Mouse (Mus musculus) kidney, embryonic 16.5 days (tissue): Measurements from ENCODE around the gene Cox19. TPM values are rescaled to one million over a fixed set of nuclear protein-coding genes. Genes with fewer than 3 reads are reported as not detected.

Experiments
- ATAC-seq: fragments of 200-750 bp; cut with Nextera tagmentation; 2 replicates; pipeline ENCODE4 v1.8.0; 2017; ENCODE audit warnings: moderate TSS enrichment; ENCODE audit not compliant: low FRiP score, low TSS enrichment
- H3K27ac ChIP-seq: fragments of 300-500 bp; sonication (generic); 2 replicates; pipeline ENCODE4 v1.5.1; 2014; ENCODE audit warnings: low read length
- H3K27me3 ChIP-seq: fragments of 300-500 bp; sonication (generic); 2 replicates; pipeline ENCODE4 v1.6.1; 2014; ENCODE audit warnings: low read length, control low read depth, mixed read lengths; ENCODE audit not compliant: insufficient read depth
- H3K36me3 ChIP-seq: fragments of 300-500 bp; sonication (generic); 2 replicates; pipeline ENCODE4 v1.6.1; 2014; ENCODE audit warnings: low read length, control low read depth, mixed read lengths; ENCODE audit not compliant: insufficient read depth
- H3K4me1 ChIP-seq: fragments of 300-500 bp; sonication (generic); 2 replicates; pipeline ENCODE4 v1.6.1; 2014; ENCODE audit warnings: low read length, control low read depth, mixed read lengths; ENCODE audit not compliant: insufficient read depth
- H3K4me2 ChIP-seq: fragments of 300-500 bp; sonication (generic); replicated peaks from 2 replicates; pipeline ENCODE4 v1.6.1; 2014; ENCODE audit warnings: low read depth, low read length
- H3K4me3 ChIP-seq: fragments of 300-500 bp; sonication (generic); 2 replicates; pipeline ENCODE4 v1.5.1; 2014; ENCODE audit warnings: mild to moderate bottlenecking, low read length
- H3K9ac ChIP-seq: fragments of 300-500 bp; sonication (generic); replicated peaks from 2 replicates; pipeline ENCODE4 v1.6.1; 2014; ENCODE audit warnings: low read length
- H3K9me3 ChIP-seq: fragments of 300-500 bp; sonication (generic); 2 replicates; pipeline ENCODE4 v1.6.1; 2016; ENCODE audit warnings: low read length, control low read depth
- WGBS: fragments of 180-500 bp; shearing (Covaris S2); extraction: QIAGEN DNeasy Blood & Tissue Kit; methylation state at CpG from one replicate; pipeline ENCODE4 v1.1.7; 2014; 5-methylcytosine and 5-hydroxymethylcytosine counted together
- polyA plus RNA-seq: library from polyadenylated mRNA; unstranded; fragments of >200 nt; fragmentation: Nextera tagmentation; extraction: Ambion mirVana; gene quantifications from 2 replicates; pipeline ENCODE4 v1.2.1, GENCODE M21; 2015

The Cox19 gene
- 99.3 and 104 TPM in 2 replicates for polyA plus RNA-seq

GRCm38 (mm10) chr5:139351134-139351533 is at the start of gene Cox19:
Gene Cox19, minus strand, starts transcription at chr5:139351418.
- 38% methylated on average over 5 of the region's 5 CpGs for WGBS
- Histone ChIP-seq H3K4me1 (peaks cover 4% of the 10 kb centered on the region; the same call in 1 of the 2 replicates), H3K27me3 (peaks cover 3% of the 10 kb centered on the region; the same call in 1 of the 2 replicates), H3K27ac (no peak within 1 kb of the TSS), H3K9ac (no peak within 1 kb of the TSS), H3K4me2 (no peak within 1 kb of the TSS), H3K36me3 (no peaks in the 10 kb centered on the region), H3K9me3 (no peaks in the 10 kb centered on the region), H3K4me3 (no peak within 1 kb of the TSS)
- no peak for ATAC-seq

- H3K4me2 ChIP-seq: no peak overlapping the region
- H3K36me3 ChIP-seq: no peaks in the 10 kb centered on the region
- H3K4me1 ChIP-seq: 0 out of 2 replicates have a peak, but pooled peaks cover 3% of the 10 kb centered on the region
- H3K9ac ChIP-seq: no peak overlapping the region
- no peaks in the 10 kb centered on the region for H3K9me3 ChIP-seq
- WGBS: 74% methylated on average over 14 of the region's 14 CpGs
- H3K27me3 ChIP-seq: no peaks in the 10 kb centered on the region
- H3K4me3 ChIP-seq: no peak overlapping the region
- H3K27ac ChIP-seq: no peak overlapping the region
- no peak for ATAC-seq
Observed at GRCm38 (mm10) chr5:139399991-139400390, 48.8 kb upstream of the Cox19 start.

DNA sequence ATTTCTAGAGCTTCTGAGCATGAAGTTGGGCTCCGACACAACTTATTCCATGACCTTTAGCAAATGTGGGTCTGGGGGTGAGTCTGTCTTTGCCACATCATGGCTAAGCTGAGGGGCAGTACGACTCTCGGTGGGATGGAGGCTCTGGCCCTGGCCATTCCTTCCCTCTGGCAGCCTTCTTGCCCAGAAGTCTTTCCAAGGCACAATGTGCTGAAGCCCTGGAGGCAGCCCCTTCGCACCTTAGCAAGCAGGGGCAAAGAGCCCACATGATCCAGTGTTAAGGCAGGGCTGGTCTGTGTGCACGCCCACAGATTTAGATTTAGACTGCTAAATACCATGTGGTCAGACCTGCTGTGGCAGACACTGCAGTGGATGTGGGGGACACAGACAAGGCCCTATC is 47.6 kb upstream of the Cox19 start:
- no peak overlapping the region for H3K9ac ChIP-seq
- no peak for ATAC-seq
- H3K36me3 ChIP-seq: no peaks in the 10 kb centered on the region
- H3K4me2 ChIP-seq: no peak overlapping the region
- H3K27me3 ChIP-seq: no peaks in the 10 kb centered on the region
- H3K4me3 ChIP-seq: no peak overlapping the region
- 0 out of 2 replicates have a peak, but pooled peaks cover 3% of the 10 kb centered on the region for H3K4me1 ChIP-seq
- no peak overlapping the region for H3K27ac ChIP-seq
- WGBS: 74% methylated on average over 5 of the region's 5 CpGs
- no peaks in the 10 kb centered on the region for H3K9me3 ChIP-seq

DNA sequence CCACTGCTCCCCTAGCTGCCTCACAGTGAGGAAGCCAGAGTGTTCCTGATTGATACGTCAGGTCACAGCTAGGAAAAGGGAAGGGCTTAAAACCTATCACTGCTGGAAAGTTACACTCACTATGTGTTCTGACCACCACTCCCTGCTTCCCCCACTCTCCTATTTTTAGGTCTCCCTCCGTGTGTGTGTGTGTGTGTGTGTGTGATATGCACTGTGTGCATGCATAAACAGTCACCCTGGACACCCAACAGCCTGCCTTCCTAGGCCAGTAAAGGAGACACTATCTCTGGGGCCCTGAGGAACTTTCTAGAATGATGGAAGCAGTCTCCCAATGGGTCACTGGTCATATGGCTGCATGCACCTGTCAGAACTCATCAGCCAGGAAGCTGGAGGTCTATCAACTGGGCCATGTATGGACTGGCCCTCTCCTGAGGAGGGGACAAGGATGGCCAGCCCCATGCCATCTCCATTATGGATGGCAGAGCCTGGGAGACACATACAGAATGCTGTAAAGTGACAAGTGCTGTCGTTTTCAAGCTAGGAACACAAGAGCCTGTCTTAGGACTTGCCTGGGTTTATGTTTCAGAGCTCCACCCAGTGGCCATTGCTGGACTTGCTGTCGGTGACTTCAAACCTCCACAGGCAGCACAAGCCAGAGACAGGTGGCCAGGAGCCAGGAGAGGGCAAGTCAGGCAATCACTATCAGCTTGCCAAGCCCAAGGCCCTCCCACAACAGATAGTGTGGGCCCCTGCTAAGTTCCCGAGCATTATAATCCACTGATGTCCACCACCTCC is 46.9 kb upstream of the Cox19 start:
- peaks cover under 1% of the 10 kb centered on the region; the same call in 1 of the 2 replicates for H3K36me3 ChIP-seq
- 0 out of 2 replicates have a peak, but pooled peaks cover 3% of the 10 kb centered on the region for H3K4me1 ChIP-seq
- no peak overlapping the region for H3K27ac ChIP-seq
- no peak overlapping the region for H3K4me3 ChIP-seq
- H3K9me3 ChIP-seq: no peaks in the 10 kb centered on the region
- H3K27me3 ChIP-seq: no peaks in the 10 kb centered on the region
- no peak overlapping the region for H3K9ac ChIP-seq
- no peak overlapping the region for H3K4me2 ChIP-seq
- peak; percentile 52 for ATAC-seq
- WGBS: 37% methylated on average over 5 of the region's 5 CpGs

GRCm38 (mm10) chr5:139397359-139397916 is 46.2 kb upstream of the Cox19 start:
- ATAC-seq: no peak
- H3K9me3 ChIP-seq: no peaks in the 10 kb centered on the region
- no peak overlapping the region for H3K4me2 ChIP-seq
- H3K4me1 ChIP-seq: 0 out of 2 replicates have a peak, but pooled peaks cover 3% of the 10 kb centered on the region
- no peak overlapping the region for H3K9ac ChIP-seq
- H3K27me3 ChIP-seq: no peaks in the 10 kb centered on the region
- H3K27ac ChIP-seq: no peak overlapping the region
- 81% methylated on average over 4 of the region's 4 CpGs for WGBS
- peaks cover 8% of the 10 kb centered on the region for H3K36me3 ChIP-seq
- H3K4me3 ChIP-seq: no peak overlapping the region

GRCm38 (mm10) chr5:139395528-139395927 is 44.3 kb upstream of the Cox19 start:
- H3K9ac ChIP-seq: no peak overlapping the region
- no peaks in the 10 kb centered on the region for H3K9me3 ChIP-seq
- H3K27me3 ChIP-seq: no peaks in the 10 kb centered on the region
- H3K36me3 ChIP-seq: peaks cover 9% of the 10 kb centered on the region
- ATAC-seq: no peak
- WGBS: 89% methylated on average over 4 of the region's 4 CpGs
- H3K4me2 ChIP-seq: no peak overlapping the region
- no peak overlapping the region for H3K27ac ChIP-seq
- H3K4me1 ChIP-seq: peaks cover 15% of the 10 kb centered on the region
- no peak overlapping the region for H3K4me3 ChIP-seq

DNA sequence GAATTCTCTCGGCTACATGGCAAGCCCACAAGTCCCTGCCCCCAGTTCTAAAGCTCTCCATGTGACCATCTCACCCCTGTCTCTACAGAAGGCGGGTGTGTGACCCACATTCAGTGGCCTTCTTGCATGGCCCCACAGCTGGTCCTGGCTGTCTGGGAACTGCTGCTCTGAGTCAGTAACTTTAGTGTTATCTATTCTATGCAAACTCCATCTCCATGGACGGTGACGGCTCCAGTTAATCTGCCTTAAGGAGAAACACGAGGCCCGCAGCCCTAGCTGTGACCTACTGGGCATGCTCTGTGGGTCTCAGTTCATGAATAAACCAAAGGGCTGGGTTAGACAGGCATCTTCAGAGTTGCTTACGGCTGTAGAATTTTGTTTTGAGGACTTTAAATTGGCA is 43.2 kb upstream of the Cox19 start:
- Histone ChIP-seq H3K27ac (no peak overlapping the region), H3K27me3 (no peaks in the 10 kb centered on the region), H3K4me3 (no peak overlapping the region), H3K9ac (no peak overlapping the region), H3K4me1 (peaks cover 23% of the 10 kb centered on the region), H3K36me3 (peaks cover 9% of the 10 kb centered on the region), H3K4me2 (no peak overlapping the region), H3K9me3 (no peaks in the 10 kb centered on the region)
- ATAC-seq: no peak
- 67% methylated on average over 7 of the region's 7 CpGs for WGBS

DNA sequence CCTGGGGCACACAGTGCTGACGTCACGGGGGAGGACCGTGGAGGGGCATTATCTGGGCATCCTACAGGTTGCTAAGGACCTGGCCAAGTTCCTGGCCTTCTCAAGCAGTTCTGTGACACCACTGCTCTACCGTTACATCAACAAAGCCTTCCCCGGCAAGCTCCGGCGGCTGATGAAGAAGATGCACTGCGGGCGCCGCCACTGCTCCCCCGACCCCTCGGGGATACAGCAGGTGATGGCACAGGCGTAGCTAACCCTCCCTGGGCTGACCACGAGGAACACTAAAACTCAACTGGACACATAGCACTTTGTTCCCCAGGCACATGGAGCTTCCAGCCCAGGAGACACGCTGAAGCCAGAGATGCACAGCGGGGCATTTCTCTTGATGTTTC is 42.0 kb upstream of the Cox19 start:
- Histone ChIP-seq H3K27ac (no peak overlapping the region), H3K4me1 (peaks cover 33% of the 10 kb centered on the region), H3K4me3 (no peak overlapping the region), H3K27me3 (no peaks in the 10 kb centered on the region), H3K4me2 (no peak overlapping the region), H3K36me3 (peaks cover 9% of the 10 kb centered on the region), H3K9ac (no peak overlapping the region), H3K9me3 (no peaks in the 10 kb centered on the region)
- ATAC-seq: no peak
- WGBS: 90% methylated on average over 16 of the region's 16 CpGs

GRCm38 (mm10) chr5:139392219-139393196 is 41.3 kb upstream of the Cox19 start:
- H3K4me3 ChIP-seq: no peak overlapping the region
- H3K27me3 ChIP-seq: no peaks in the 10 kb centered on the region
- H3K9me3 ChIP-seq: no peaks in the 10 kb centered on the region
- no peak overlapping the region for H3K27ac ChIP-seq
- no peak overlapping the region for H3K9ac ChIP-seq
- H3K36me3 ChIP-seq: peaks cover 9% of the 10 kb centered on the region
- peaks cover 39% of the 10 kb centered on the region for H3K4me1 ChIP-seq
- 91% methylated on average over 37 of the region's 37 CpGs for WGBS
- ATAC-seq: no peak
- H3K4me2 ChIP-seq: no peak overlapping the region
